Mouse (Mus musculus) stomach, embryonic 14.5 days (tissue): ENCODE measurements around the gene Gm8926. TPM values are rescaled to one million over a fixed set of nuclear protein-coding genes. Genes with fewer than 3 reads are reported as not detected.
"Not testable (repeated sequence)": the region's sequence is repeated elsewhere in the genome, so short reads cannot be mapped to it uniquely, and the experiment has no call there.

Experiments used
- ATAC-seq: fragments of 200-750 bp; cut with Nextera tagmentation; 2 replicates; pipeline ENCODE4 v1.8.0; 2017; ENCODE audit warnings: low read depth, moderate TSS enrichment; ENCODE audit not compliant: insufficient number of reproducible peaks, insufficient read depth, low FRiP score
- H3K27ac ChIP-seq: fragments of 300-500 bp; sonication (generic); 2 replicates; pipeline ENCODE4 v1.5.1; 2014; ENCODE audit warnings: mild to moderate bottlenecking, low read length, moderate library complexity, mixed read lengths
- H3K27me3 ChIP-seq: fragments of 300-500 bp; sonication (generic); 2 replicates; pipeline ENCODE4 v1.6.1; 2014; ENCODE audit warnings: low read length, control low read depth, mixed read lengths; ENCODE audit not compliant: control insufficient read depth, insufficient read depth
- H3K36me3 ChIP-seq: fragments of 300-500 bp; sonication (generic); 2 replicates; pipeline ENCODE4 v1.6.1; 2014; ENCODE audit warnings: mild to moderate bottlenecking, control low read depth, low read length, moderate library complexity, mixed read lengths; ENCODE audit not compliant: control insufficient read depth, insufficient read depth
- H3K4me1 ChIP-seq: fragments of 300-500 bp; sonication (generic); 2 replicates; pipeline ENCODE4 v1.6.1; 2014; ENCODE audit warnings: low read length, control low read depth, mixed read lengths; ENCODE audit not compliant: control insufficient read depth, insufficient read depth
- H3K4me2 ChIP-seq: fragments of 300-500 bp; sonication (generic); replicated peaks from 2 replicates; pipeline ENCODE4 v1.6.1; 2014; ENCODE audit warnings: low read depth, low read length, control low read depth
- H3K4me3 ChIP-seq: fragments of 300-500 bp; sonication (generic); 2 replicates; pipeline ENCODE4 v1.5.1; 2014; ENCODE audit warnings: low read depth, low read length, control low read depth
- H3K9ac ChIP-seq: fragments of 300-500 bp; sonication (generic); replicated peaks from 2 replicates; pipeline ENCODE4 v1.6.1; 2014; ENCODE audit warnings: low read depth, mild to moderate bottlenecking, control low read depth, low read length, moderate library complexity, mixed read lengths
- H3K9me3 ChIP-seq: fragments of 300-500 bp; sonication (generic); 2 replicates; pipeline ENCODE4 v1.6.1; 2016; ENCODE audit warnings: low read depth, low read length, control low read depth; ENCODE audit not compliant: control insufficient read depth
- WGBS: fragments of 180-500 bp; shearing (Covaris S2); extraction: QIAGEN DNeasy Blood & Tissue Kit; methylation state at CpG from one replicate; pipeline ENCODE4 v1.1.7; 2014; 5-methylcytosine and 5-hydroxymethylcytosine counted together
- polyA plus RNA-seq: library from polyadenylated mRNA; unstranded; fragments of >200 nt; fragmentation: Nextera tagmentation; extraction: Ambion mirVana; gene quantifications from 2 replicates; pipeline ENCODE4 v1.2.1, GENCODE M21; 2014

Gm8926 gene
- polyA plus RNA-seq: not detected in 2 replicates

GRCm38 (mm10) chr5:11770248-11770647, at the start of gene Gm8926:
Gm8926 (plus strand) TSS chr5:11770548.
- not testable (repeated sequence) for H3K27me3 ChIP-seq, H3K4me3 ChIP-seq, H3K9me3 ChIP-seq, H3K4me2 ChIP-seq, H3K4me1 ChIP-seq, H3K27ac ChIP-seq, H3K9ac ChIP-seq, H3K36me3 ChIP-seq, ATAC-seq
- WGBS: 86% methylated on average over 1 of the region's 4 CpGs

Other genes starting within 250 kb of the Gm8926 start
- not detected in 2 replicates for gene Gm6460, start 175.6 kb upstream of the Gm8926 start, polyA plus RNA-seq
- not detected in 2 replicates for gene Gm8922, start 88.6 kb upstream of the Gm8926 start, polyA plus RNA-seq
- gene Gm6465, start 75.0 kb downstream of the Gm8926 start, polyA plus RNA-seq: not detected in 2 replicates
- not detected in 2 replicates for gene 4933402N22Rik, start 147.5 kb downstream of the Gm8926 start, polyA plus RNA-seq